Mouse (Mus musculus) left cerebral cortex, adult 9 months (tissue): ENCODE measurements around the gene Hoxa5.

Experiments
- DNase-seq, 2 experiments: peaks; one replicate each; pipeline ENCODE4 v3.0.0; 2022; ENCODE audit warnings: low spot score in 2 of 2

Hoxa5 gene

DNA sequence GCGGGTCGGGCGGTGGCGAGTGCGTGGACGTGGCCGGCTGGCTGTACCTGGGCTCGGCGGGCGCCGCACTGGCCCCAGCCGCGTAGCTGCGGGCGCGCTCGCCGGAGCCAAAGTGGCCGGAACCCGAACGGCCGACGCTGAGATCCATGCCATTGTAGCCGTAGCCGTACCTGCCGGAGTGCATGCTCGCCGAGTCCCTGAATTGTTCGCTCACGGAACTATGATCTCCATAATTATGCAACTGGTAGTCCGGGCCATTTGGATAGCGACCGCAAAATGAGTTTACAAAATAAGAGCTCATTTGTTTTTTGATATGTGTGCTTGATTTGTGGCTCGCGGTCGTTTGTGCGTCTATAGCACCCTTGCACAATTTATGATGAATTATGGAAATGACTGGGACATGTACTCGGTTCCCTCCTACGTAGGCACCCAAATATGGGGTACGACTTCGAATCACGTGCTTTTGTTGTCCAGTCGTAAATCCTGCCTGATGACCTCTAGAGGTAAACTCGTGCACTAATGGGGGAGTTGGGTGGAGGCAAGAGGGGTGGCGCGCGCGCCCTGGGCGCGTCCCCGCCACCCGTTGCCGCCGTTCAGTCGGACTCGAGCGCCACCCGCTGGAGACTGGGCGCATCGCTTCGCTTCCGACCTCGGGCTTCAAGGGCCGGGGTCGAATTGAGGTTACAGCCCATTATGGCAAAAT, at the start of gene Hoxa5:
Hoxa5 (minus strand) TSS at position 538 of the 703 bp plus-strand sequence.
- no peak for DNase-seq

DNA sequence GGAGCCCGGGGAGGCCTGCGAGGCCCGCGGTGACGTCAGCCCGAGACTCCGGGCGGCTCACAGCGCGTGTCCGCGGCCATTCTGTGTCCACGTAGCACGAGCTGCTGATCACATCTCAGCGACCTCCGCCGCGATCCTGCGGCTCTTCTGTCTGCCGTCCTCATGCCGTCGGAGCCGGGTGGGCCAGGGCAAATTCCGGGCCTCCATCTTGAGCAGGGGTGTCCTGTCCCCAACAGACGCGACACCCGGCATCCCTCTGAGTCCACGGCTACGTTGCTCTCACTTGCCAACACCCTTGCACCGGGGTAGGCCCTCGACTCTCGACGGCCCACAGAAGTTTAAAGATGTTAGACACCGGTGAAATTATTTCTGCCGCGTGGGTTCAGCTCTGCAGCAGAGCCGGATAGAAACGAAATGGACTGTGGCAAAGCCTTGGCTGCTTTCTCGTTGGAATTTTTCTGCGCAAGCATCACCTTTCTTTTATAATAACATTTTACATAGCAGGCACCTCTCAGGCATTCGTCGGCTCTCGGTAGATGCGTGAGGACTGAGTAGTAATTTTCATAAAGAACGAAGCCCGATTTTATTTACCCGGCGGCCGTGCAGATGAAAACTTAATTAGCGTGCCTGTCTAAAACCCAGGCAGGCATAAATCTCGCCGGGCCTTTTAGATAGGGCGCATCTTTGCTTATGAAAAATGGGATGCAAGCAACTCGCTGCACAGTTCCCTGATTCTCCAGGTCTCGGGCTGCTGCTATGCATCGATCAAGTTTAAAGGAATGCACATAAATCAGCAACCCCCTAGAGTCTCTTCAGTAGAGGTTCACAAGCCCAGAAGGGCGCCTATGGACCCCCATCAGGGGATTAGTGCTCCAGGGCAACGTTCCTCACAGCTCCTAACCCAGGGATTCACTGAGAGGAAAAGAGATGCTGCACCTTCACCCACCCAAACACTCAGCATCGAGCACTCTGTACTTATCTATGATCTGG, 49.4 kb upstream of the Hoxa5 start:
- DNase-seq = no peak

DNA sequence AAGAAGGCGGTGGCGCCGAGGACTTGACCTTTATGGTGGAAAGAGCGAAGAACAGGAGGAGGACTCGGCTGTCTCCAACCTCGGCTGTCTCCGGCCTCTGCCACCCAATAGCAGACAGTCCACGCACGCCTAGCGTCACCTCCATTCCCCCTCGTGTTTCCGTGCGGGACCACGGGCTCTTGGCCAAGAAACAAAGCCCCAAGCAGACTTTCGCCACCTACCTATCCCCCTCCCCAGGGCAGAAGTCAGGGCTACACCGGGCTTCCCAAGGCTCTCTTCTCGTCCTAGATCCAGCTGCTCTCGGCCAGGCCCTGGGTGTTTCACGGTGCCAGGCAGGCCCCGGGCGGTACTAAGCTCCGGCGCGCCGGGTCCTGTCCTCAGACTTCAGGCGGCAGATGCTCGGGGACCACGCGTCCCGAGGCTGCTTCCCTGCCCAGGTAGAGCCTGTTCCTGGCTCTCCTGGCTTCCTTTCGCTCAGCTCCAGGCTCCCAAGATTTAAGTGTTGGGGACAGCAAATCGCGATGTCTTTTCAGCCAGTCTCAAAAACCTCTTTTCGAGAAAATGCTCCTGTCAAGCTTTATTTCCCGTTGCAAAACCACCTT, 48.5 kb upstream of the Hoxa5 start:
- DNase-seq = no peak

DNA sequence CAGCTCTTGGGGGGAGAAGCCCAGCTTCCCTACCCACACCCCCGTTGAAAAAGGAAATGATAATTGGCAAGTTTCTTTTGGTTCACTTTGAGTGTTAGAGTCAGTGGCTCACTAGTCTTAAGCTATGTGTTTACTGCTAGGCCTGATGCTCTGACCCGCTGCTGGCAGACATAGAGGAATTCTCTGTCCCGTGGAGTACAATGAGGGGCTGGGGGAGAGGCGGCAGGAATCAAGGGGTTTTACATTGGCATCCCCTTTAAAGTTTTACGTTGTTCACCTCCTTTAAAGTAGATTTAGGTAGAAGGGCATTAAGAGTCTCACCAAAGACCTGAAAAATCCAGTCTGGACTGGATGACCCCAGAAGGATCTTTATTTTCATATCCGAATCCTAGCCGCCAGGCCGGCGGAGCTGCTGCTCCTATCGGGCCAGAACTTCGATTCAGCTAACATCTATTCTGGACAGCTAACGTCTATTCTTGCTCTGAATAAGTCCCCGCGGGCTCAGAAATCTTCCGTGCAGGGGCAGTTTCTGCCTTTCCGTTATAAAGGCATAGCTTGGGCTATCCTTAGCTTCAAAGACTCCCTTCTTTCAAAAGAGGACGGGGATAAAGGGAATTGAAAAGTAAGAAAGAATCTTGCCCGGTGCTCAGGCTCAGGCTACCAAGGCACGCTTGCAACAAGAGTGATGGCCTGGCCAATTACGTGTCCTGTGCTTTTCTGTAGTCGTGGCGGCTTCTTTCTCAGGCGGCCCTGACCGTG, 47.8 kb upstream of the Hoxa5 start:
- DNase-seq = no peak

DNA sequence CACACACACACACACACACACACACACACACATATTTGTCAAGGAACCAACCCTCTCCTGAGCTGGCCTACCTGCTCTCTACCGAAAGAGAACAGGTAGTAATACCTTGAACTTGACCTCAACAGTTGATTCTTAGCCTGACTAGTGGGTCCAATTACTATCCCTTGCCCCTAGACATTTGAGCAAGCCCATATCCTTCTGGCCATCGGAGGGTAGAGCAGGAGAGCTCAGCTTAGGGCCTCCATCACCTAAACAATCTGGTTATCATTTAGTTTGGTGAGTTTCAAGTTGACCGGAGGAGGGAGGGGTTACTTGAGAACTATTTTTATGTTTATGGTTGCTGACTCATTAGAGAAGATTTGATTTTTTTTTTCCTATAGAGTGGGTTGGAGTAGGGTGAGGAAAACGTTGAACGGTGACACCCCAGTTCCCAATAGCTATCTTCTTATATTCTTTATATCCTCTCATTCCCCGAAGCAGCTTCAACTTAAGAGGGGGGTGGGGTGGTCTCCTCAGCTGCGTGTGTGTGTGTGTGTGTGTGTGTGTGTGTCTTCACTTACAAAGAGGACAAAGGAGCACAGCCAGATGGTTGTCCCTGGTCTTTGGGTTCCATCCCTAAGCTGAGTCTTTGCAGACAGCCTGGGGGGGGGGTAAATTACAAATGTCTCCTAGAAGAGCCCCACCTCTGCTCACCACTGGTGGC, 46.9 kb upstream of the Hoxa5 start:
- no peak for DNase-seq

DNA sequence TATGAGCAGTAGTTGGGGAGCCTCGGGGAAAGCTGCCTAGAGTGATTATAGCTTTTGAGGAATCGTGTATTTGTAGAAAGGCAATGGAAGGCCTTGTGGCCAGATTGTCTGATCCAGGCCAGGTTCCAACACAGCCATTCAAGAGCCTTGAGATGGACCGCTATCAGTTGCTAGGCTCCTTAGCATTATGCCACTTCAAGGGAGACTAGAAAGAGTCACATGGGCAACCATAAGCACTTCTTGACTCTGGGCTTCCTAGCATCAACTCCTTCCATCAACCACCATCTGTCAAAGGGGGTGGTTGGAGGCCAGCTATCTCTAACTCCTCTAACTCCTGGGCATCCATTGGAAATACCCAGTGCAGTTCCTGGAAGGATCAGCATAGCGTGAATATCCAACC, 45.4 kb upstream of the Hoxa5 start:
- no peak for DNase-seq

DNA sequence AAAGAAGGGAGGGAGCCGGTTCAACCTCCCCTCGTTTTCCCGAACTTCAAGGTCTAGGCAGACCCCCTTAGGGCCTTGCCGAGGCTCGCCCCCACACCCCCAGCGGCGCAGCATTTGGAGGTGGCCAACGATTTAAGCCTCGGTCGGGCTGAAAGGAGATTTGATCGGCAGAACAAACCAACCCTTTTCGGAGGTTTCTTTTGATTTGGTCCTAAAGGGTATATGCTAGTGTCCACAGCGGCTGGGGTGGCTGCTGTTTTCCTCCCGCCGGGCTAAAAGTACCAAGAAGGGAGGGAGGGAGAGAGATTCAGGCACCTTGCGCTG, 45.0 kb upstream of the Hoxa5 start:
- DNase-seq = no peak

DNA sequence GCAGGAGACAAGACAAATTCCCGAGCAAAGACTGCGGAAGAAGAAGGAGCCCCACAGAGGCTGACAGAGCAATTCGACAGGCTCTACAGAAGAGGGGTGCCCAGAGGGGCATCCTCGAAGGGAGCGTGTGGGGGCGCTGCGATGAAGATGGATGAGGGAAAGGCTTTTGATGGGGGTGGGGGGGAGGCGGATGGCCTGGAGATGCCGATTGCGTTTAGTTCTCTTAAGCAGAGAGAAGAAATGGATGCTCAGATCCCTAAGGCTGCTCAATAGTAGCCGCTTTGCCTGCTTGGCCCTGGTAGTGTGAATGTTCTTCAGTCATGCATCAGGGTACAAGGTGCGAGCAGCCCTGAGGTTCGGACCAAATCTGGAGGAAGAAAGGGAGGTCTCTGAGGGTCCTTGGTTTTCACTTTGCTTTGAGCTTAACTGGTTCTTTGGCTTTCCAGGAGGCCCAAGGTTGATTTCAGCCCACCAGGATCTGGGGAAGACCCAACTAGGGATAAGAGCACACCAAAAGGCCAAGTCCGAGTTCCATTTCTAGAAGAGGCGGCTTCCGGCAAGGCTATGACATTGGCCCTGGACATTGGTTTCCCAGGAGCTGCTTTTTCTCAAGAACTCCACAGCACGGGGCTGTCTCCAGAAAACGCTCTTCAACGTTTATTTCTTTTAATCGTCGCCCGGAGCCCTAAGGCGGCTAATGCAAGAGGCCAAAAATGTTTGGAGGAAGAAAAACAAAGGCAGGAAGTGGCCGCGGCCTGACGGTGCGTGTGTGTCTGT, 44.4 kb upstream of the Hoxa5 start:
- DNase-seq = no peak

DNA sequence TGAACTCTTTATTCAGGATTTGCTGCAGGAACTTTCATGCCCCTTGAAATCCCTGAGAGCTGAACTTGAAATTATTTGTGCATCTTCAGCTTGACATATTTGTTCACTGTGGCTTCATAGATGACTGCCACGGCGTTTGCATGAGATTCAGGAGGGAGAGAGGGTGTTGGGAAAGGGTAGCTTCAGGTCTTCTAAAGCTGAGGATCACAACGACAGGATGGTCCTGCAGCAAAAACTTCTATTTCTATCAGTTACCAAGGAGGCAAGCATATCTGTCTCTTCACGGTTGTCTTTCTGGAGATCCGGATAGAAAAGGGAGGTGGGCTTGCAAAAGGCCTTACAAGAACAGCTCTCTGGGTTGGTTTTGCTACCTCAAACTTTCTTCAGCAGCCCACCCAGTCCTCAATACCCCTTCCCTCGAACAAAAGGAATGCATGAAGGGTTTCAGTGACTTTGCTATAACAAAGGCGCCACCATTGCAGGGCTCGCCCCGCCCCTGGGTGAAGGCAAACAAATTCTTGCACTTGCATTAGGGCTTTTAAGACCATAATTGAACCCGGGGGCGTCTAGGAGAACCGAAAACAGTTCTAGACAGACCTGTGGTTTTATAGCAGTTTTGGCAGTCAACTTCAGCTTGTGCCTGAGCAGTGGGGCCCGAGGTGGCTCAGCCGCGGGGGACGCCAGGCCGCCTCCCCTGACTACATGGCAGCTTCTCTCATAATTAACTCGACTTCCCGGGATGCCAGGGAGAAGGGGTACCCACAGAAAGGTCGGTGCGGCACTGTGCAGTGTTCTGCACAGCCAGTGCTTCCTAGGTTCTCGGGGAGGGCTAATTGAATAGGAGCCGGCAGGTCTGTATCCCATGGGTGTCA, 43.6 kb upstream of the Hoxa5 start:
- DNase-seq = no peak

DNA sequence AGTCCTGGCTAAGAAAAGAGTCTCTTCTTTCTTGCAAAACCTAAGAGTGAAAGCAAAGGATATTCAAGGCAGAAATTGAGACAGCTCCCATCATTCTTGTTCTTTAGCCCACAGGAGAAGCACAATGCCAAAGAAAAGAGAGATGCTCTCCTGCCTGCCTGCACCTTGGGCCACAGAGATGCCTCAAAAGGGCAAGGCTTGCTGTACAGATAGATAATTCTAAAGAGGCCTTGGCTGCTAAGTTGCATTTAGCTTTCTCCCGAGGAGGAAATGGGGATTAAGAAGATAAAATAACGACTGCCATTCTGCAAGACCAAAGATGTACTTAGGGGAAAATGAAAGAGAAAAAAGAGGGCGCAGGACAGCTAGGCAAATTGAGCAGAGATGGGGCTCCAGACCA, 42.5 kb upstream of the Hoxa5 start:
- no peak for DNase-seq

DNA sequence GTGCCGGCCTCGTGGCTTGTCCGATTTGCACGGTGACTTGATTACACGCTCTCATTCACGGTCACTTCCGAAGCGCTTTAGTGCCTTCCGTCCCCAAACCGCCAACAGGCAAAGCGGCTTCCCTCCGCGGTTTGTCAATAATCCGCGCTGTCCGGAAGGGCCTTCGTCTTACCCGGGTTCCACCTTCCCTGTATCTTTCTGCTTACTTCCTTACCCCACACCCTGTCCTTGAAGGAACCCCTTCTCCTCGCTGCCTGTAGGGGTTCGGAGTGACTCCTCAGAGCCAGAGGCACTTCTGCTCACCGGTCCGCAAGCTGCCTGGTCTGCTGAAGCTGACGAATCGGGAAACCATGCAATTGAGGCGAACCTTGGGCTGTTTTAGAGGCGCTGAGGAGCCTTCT, 42.0 kb upstream of the Hoxa5 start:
- no peak for DNase-seq

DNA sequence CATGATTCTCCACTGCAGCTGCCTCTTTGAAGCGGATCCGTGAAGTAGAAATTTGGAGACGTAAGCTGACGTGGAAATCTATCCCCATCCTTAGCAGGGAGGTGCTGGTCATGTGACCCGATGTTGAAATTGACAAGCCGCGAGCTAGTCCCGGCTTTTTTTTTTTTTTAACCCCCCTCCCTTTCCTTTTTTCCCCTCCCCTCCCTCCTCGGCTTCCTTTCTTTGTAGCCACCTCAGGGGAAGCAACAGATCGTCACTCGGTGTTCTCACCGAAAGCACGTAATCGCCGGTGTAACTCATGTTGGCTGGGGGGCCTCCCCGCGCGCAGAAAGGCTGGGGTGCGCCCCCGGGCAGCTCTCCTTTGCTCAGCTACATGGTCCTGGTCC, 41.4 kb upstream of the Hoxa5 start, which contains the start of gene Hoxa11:
Hoxa11 (minus strand) TSS at position 54 of the 386 bp plus-strand sequence.
- DNase-seq = no peak

DNA sequence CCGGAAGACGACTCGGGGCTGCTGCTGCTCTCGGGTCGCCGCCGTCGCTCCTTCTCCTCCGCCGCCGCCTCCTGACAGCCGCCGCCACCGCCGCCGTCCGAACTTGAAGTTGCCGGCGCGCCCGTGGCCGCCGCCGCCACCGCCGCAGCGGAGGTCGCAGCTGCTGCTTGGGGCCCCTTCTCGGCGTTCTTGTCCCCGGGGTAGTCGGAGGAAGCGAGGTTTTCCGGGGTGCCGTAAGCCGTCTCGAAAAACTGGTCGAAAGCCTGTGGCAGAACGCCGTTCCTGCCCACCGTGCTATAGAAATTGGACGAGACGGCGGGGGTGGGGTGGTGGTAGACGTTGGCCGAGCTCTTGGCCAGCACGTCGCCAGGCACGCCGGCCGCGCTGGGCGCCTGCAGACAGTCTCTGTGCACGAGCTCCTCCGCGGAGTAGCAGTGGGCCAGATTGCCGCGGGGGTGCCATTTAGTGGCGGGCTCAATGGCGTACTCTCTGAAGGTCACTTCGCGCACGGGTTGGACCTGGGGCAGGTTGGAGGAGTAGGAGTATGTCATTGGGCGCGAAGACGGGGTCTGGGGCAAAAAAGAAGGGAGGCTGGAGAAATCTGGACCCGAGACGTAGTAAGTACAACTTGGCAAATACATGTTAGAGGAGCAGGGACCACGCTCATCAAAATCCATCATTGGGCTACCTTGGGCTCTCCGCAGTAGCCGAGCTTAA, 40.8 kb upstream of the Hoxa5 start:
- DNase-seq = no peak

DNA sequence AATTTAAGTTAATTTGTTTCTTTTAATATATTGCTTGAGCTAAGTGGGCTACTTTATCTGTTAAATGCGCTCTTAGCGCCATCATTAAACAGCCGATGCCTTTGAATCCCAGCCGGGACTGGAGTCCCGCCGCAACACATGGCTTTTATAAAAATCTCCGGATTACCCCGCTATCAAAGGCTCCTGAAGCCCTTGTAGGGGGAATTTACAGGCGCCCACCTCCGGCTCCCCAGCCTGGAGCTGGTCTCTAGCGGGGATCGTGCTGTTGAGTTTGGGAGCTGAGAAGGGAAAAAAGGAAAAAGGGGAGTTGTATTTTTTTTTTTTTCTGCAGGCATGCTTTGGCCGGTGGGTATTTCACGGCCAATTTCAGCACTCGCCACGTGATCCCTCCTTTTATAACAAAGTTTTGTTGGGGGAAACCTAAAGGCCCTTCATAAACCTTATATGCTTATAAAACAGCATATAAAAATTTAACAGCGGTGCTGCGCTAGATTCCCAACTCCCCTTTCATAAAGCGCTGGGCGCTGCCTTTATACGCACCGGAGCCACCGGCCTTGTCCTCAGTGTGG, 40.2 kb upstream of the Hoxa5 start:
- no peak for DNase-seq

DNA sequence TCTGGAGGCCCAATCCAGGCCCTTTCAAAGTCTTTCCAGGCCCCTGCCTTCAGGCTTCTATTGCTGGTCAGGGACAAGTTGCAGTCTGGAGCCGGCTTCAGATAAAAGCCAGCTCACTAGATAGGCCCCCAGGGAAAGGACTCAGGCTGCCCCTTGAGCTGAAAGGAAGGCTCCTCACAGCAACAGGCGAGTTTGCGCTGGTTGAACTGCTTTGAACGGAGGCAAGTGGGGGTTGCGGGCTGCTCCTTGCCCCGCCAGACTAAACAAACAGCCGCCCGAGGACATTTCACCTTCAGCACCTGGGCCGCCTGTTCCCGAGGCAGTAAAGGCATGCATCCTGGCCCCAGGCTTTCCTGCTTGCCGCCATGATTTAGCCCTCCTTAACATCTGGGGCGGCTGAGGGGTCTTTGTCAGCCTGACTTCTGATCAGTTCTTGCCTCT, 39.3 kb upstream of the Hoxa5 start:
- DNase-seq = no peak

DNA sequence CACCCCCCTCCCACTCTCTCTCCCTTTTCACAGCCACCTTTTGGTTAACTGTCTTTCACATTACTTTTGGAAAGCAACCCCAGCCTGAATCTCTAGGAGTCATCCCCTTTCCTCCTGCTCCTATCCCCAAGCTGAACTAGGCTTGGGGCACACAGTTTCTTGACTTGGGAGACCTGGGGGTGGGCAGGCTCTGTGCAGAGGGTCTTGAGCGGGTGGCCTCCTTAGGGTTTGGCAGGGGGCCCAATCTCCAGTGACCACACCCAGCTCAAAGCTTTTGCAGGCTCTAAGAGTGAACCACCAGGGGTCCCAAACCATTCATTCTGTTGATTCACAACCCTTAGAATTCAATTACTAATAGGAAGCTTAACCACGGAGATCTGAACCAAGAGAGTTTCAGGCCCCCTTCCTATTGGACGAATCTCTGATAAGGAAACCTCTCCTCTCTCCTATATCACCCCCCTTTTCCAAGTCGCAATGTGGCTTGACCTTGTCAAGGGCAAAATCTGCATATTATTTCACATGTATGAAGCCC, 38.5 kb upstream of the Hoxa5 start:
- no peak for DNase-seq

DNA sequence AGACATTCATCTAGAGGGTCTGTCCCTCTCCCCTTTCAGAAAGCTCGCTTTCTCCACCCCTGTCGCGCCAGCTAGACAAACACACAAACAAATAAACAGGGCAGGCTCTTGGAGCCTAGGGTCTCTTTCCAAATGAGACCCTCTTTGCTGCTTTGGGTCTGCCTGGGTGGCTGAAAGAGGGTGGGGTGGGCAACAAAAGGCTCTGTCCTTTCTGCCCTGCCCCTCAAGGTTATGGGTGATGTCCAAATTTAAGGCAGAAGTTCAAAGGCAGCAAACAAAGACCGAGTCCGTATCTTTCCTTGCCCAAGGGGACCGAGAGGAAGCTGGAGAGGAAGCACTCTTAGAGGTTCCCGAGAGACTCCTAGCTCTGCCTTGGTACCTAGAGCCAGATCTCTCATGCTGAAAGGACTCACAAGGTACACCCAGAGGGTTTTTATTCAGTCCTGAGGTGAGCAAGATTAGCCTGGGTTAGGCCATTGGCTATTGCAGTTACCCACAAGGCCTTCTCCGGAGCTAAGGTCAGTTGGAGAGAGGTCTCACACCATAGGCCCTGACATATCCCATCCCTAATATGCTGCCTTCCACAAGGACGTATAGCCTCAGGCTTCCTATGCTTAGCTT, 36.7 kb upstream of the Hoxa5 start:
- DNase-seq = no peak
